Mouse (Mus musculus) heart, embryonic 15.5 days (tissue): ENCODE measurements around the gene Hexb. TPM values are rescaled to one million over a fixed set of nuclear protein-coding genes. Genes with fewer than 3 reads are reported as not detected.
"Not testable (repeated sequence)": the region's sequence is repeated elsewhere in the genome, so short reads cannot be mapped to it uniquely, and the experiment has no call there.

Experiments
- ATAC-seq: fragments of 200-750 bp; cut with Nextera tagmentation; replicated peaks from 2 replicates; pipeline ENCODE4 v1.8.0; 2017; ENCODE audit warnings: low read depth, moderate TSS enrichment; ENCODE audit not compliant: insufficient number of reproducible peaks, insufficient read depth, low FRiP score
- H3K27ac ChIP-seq: fragments of 300-500 bp; sonication (generic); 2 replicates; pipeline ENCODE4 v1.5.1; 2015; ENCODE audit warnings: mild to moderate bottlenecking, inconsistent platforms
- H3K27me3 ChIP-seq: fragments of 300-500 bp; sonication (generic); 2 replicates; pipeline ENCODE4 v1.6.1; 2015; ENCODE audit warnings: inconsistent platforms
- H3K36me3 ChIP-seq: fragments of 300-500 bp; sonication (generic); 2 replicates; pipeline ENCODE4 v1.6.1; 2015; ENCODE audit warnings: mild to moderate bottlenecking, inconsistent platforms
- H3K4me1 ChIP-seq: fragments of 300-500 bp; sonication (generic); replicated peaks from 2 replicates; pipeline ENCODE4 v1.6.1; 2015; ENCODE audit warnings: inconsistent platforms
- H3K4me2 ChIP-seq: fragments of 300-500 bp; sonication (generic); 2 replicates; pipeline ENCODE4 v1.6.1; 2015; ENCODE audit warnings: inconsistent platforms, mild to moderate bottlenecking, moderate library complexity
- H3K4me3 ChIP-seq: fragments of 300-500 bp; sonication (generic); 2 replicates; pipeline ENCODE4 v1.5.1; 2015; ENCODE audit warnings: mild to moderate bottlenecking, inconsistent platforms
- H3K9ac ChIP-seq: fragments of 300-500 bp; sonication (generic); 2 replicates; pipeline ENCODE4 v1.6.1; 2015; ENCODE audit warnings: mild to moderate bottlenecking, inconsistent platforms
- H3K9me3 ChIP-seq: fragments of 300-500 bp; sonication (generic); replicated peaks from 2 replicates; pipeline ENCODE4 v1.6.1; 2016; ENCODE audit warnings: inconsistent platforms
- WGBS: fragments of 180-500 bp; shearing (Covaris S2); methylation state at CpG from one replicate; pipeline ENCODE4 v1.1.7; 2015; ENCODE audit warnings: mixed read lengths; 5-methylcytosine and 5-hydroxymethylcytosine counted together
- polyA plus RNA-seq: library from polyadenylated mRNA; unstranded; fragments of >200 nt; fragmentation: Nextera tagmentation; extraction: Ambion mirVana; gene quantifications from 2 replicates; pipeline ENCODE4 v1.2.1, GENCODE M21; 2015

Hexb gene
- polyA plus RNA-seq, 1 experiment from 2014 or later, result 35.1 TPM

DNA sequence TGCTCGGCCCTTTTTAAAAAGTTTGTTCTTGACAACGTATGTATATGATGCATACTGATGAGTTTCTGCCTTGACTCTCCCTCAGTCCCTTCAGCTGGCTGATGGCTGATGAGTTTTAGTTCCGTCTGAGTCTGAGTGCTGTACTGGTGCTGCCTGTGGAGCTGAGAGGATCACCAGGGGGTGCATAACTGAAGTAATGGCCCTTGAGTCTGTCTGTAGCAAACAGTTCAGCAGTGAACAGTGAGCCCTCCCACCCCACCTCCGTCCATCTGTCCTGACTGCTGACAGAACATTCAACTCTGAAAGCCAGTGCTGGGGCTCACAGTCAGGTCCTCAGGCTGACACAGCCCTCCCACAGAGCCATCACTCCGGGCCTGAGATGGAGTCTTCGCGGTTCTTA, 19.2 kb downstream of the Hexb start:
- no peak overlapping the region for H3K4me2 ChIP-seq
- 74% methylated on average over 7 of the region's 7 CpGs for WGBS
- no peaks in the 10 kb centered on the region for H3K27me3 ChIP-seq
- no peak overlapping the region for H3K27ac ChIP-seq
- no peak overlapping the region for H3K4me3 ChIP-seq
- H3K36me3 ChIP-seq, result peaks cover 63% of the 10 kb centered on the region
- no peaks in the 10 kb centered on the region for H3K9me3 ChIP-seq
- H3K9ac ChIP-seq, result no peak overlapping the region
- no peak for ATAC-seq
- no peaks in the 10 kb centered on the region for H3K4me1 ChIP-seq

GRCm38 (mm10) chr13:97176731-97177130, 21.4 kb downstream of the Hexb start:
- ATAC-seq, result no peak
- WGBS, result 86% methylated on average over 5 of the region's 5 CpGs
- Histone ChIP-seq H3K36me3 (peaks cover 76% of the 10 kb centered on the region), H3K4me1 (no peaks in the 10 kb centered on the region), H3K4me3 (no peak overlapping the region), H3K27me3 (no peaks in the 10 kb centered on the region), H3K4me2 (no peak overlapping the region), H3K9me3 (no peaks in the 10 kb centered on the region), H3K9ac (no peak overlapping the region), H3K27ac (no peak overlapping the region)

DNA sequence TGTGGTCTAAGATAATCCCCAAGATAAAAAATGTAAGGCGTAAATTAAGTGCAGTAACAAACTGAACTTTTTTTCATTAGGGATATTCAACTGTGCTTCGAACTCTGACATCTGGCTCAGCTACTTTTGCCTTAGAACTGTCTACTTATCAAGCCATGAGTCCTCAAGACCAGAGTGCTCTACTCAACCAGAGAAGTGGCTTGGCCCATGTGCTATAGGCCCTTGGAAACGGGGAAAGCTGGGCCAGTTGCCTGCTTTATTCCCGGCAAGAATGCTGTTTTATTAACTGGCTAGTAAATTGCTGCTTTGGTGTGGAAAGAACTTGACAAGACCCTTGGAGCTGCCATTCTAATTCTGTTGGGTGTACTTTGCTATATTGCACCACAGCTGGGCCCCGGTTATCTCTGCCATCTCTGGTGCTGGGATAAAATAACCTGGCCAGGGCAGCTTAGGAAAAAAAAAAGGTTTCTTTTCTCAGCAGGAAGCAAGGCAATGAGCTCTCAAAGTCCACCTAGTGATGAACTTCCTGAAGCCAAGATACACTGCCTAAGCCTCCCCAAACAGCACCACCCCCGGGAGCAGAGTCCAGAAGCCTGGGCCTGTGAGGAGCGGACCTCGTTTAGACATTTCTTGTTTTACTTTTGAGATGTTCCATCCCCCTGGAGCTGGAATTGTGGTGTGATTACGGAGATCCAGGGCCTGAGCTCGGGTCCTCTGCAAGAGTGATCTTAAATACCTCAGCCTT, 22.5 kb downstream of the Hexb start:
- no peaks in the 10 kb centered on the region for H3K27me3 ChIP-seq
- ATAC-seq, result no peak
- no peaks in the 10 kb centered on the region for H3K4me1 ChIP-seq
- WGBS, result 90% methylated on average over 10 of the region's 10 CpGs
- H3K4me2 ChIP-seq, result no peak overlapping the region
- H3K27ac ChIP-seq, result no peak overlapping the region
- H3K36me3 ChIP-seq, result peaks cover 76% of the 10 kb centered on the region
- H3K4me3 ChIP-seq, result no peak overlapping the region
- H3K9me3 ChIP-seq, result no peaks in the 10 kb centered on the region
- H3K9ac ChIP-seq, result no peak overlapping the region

- H3K9me3 ChIP-seq, result no peaks in the 10 kb centered on the region
- H3K27me3 ChIP-seq, result no peaks in the 10 kb centered on the region
- H3K4me3 ChIP-seq, result no peak overlapping the region
- H3K9ac ChIP-seq, result no peak overlapping the region
- 56% methylated on average over 4 of the region's 4 CpGs for WGBS
- H3K4me1 ChIP-seq, result no peaks in the 10 kb centered on the region
- H3K27ac ChIP-seq, result no peak overlapping the region
- H3K4me2 ChIP-seq, result no peak overlapping the region
- ATAC-seq, result no peak
- peaks cover 39% of the 10 kb centered on the region for H3K36me3 ChIP-seq
Measured at GRCm38 (mm10) chr13:97145834-97146233, 52.3 kb downstream of the Hexb start.

- Histone ChIP-seq H3K4me2 (no peak overlapping the region), H3K9ac (no peak overlapping the region), H3K27me3 (no peaks in the 10 kb centered on the region), H3K4me1 (peaks cover 7% of the 10 kb centered on the region), H3K9me3 (no peaks in the 10 kb centered on the region), H3K36me3 (peaks cover 17% of the 10 kb centered on the region), H3K27ac (no peak overlapping the region), H3K4me3 (no peak overlapping the region)
- WGBS, result 82% methylated on average over 7 of the region's 7 CpGs
- ATAC-seq, result no peak
Measured at GRCm38 (mm10) chr13:97142321-97142720, 55.8 kb downstream of the Hexb start.

DNA sequence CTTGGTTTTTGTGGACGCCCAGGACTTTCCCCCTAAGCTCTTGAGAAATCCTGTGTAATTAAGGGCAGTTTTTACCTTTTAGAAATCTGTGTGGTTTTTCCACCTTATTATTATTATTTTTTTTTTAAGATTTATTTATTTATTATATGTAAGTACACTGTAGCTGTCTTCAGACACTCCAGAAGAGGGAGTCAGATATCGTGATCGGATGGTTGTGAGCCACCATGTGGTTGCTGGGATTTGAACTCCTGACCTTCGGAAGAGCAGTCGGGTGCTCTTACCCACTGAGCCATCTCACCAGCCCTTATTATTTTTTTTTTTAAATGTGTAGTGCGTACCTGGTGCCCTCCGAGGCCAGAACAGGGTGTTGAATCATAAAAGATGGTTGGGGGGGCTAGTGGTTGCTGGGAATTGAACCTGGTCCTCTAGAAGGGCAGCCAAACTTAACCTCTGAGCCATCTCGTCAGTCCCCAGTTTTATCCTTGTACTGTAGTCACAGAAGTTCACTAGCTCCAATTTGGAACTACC, 59.7 kb downstream of the Hexb start:
- not testable (repeated sequence) for ATAC-seq, H3K9me3 ChIP-seq, H3K27me3 ChIP-seq
- Histone ChIP-seq H3K4me3 (peak overlapping the region; percentile 98), H3K36me3 (peaks cover 13% of the 10 kb centered on the region), H3K4me2 (peak overlapping the region; percentile 59), H3K9ac (peak overlapping the region; percentile 91), H3K4me1 (peaks cover 10% of the 10 kb centered on the region), H3K27ac (peak overlapping the region; percentile 93)
- WGBS, result 29% methylated on average over 8 of the region's 8 CpGs

- peak within 1 kb of the TSS; percentile 98 for H3K4me3 ChIP-seq
- peaks cover 17% of the 10 kb centered on the region for H3K36me3 ChIP-seq
- whole genome bisulfite sequencing, result under 1% methylated on average over 57 of the region's 57 CpGs
- peak; percentile 96 for ATAC-seq
- H3K4me1 ChIP-seq, result peaks cover 10% of the 10 kb centered on the region
- H3K27ac ChIP-seq, result peak within 1 kb of the TSS; percentile 93
- no peaks in the 10 kb centered on the region for H3K9me3 ChIP-seq
- peak within 1 kb of the TSS; percentile 91 for H3K9ac ChIP-seq
- H3K4me2 ChIP-seq, result peak within 1 kb of the TSS; percentile 67
- H3K27me3 ChIP-seq, result no peaks in the 10 kb centered on the region
Measured at GRCm38 (mm10) chr13:97137466-97138400, 60.4 kb downstream of the Hexb start, which contains the start of the genes Gfm2 and Nsa2. TSS of gene Gfm2 (plus strand) at chr13:97137937. TSS of gene Nsa2 (minus strand) at chr13:97137937.

DNA sequence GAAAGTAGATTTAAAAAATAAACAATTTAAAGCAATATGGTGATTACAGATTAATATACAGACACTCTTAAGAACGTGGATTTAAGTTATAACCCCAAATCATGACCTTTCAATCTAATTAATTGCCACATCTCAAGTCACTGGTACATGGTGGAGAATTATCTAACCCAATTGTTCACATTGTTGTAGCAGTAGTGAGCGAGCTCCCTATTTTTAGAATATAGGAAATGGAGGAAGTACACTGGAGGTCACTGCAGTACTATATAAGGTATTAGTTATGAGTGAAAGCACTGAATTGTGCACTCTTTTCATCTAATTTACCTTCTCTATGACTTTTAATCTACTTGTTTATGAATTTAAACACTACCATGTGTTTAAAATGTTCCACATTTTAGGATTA, 67.7 kb downstream of the Hexb start:
- H3K27ac ChIP-seq, H3K4me3 ChIP-seq, H3K9me3 ChIP-seq, H3K4me2 ChIP-seq, H3K9ac ChIP-seq, ATAC-seq, H3K4me1 ChIP-seq, H3K27me3 ChIP-seq: not testable (repeated sequence)
- WGBS, result no CpG with 5 or more reads among the region's 2 CpGs
- H3K36me3 ChIP-seq, result peaks cover 24% of the 10 kb centered on the region

DNA sequence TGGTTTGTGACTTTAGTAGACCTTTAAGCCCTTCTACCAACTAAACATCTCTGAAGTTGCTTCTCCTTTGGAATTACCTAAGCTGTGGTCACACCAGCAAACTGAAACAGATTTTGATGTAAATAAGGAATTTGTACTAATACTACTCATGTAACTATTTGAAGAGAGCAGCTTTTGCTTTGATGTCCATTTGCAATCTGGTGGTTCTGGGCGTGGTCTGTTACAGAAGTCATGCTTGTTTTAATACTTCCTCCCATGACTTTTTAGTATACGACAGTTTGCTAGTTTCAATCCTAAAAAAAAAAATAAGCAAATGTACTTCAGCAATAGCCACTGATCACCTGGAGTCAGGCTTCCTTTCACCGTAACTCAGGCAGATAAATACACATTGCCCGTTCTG, 68.5 kb downstream of the Hexb start:
- not testable (repeated sequence) for H3K27me3 ChIP-seq, H3K4me3 ChIP-seq, H3K9ac ChIP-seq, ATAC-seq, H3K4me1 ChIP-seq, H3K4me2 ChIP-seq, H3K9me3 ChIP-seq, H3K27ac ChIP-seq
- 82% methylated on average over 4 of the region's 4 CpGs for WGBS
- peaks cover 17% of the 10 kb centered on the region for H3K36me3 ChIP-seq
